Mouse (Mus musculus): ENCODE measurements around the gene Il1r1. TPM values are rescaled to one million over a fixed set of nuclear protein-coding genes. Genes with fewer than 3 reads are reported as not detected.

The Il1r1 gene
- polyA plus RNA-seq, 1 experiment from 2014 or later = 9.3 TPM

DNA sequence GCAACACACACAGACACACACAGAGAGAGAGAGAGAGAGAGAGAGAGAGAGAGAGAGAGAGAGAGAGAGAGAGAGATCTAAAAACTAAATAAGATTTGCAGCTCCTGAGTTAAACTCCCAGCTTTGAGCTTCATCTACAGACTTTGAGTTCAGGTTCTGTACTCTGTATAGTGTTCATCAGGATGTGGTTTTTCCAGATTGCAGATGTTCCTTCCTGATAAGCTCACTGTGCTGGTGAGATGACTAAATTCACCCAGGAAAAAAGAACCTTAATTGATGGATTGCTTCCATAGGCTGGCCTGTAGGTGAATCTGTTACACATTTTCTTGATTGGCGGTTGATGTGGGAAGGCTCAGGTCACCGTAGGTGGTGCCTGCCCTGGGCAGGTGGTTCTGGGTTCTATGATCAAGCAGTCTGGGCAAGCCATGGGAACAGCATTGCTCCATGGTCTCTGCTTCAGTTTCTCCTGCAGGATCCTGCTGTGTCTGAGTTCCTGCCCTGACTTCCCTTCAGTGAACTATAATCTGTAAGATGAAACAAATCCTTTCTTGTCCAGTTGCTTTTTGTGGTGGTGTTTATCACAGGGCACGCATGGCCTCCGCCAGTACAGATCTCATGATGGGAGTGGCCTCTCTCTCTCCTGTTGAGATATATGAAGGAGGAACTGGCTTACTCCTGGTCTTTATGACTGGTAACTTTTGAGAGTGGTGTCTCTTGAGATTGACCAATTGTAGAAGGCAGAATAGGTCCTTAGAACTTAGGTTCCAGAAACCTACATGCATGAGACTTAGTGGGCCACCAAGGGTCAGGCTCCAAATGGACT, 11.3 kb upstream of the Il1r1 start:
- Histone ChIP-seq H3K4me3 (replicated peaks) (no peak overlapping the region), H3K27me3 (replicated peaks) (no peaks in the 10 kb centered on the region), H3K9me3 (no peaks in the 10 kb centered on the region), H3K36me3 (no peaks in the 10 kb centered on the region), H3K9ac (no peak overlapping the region), H3K27ac (no peak overlapping the region), H3K4me2 (no peak overlapping the region), H3K4me1 (no peaks in the 10 kb centered on the region)
- ATAC-seq (ENCODE audit: insufficient read depth, low FRiP score, low read depth) = no peak
- WGBS = 78% methylated on average over 4 of the region's 4 CpGs

- no peaks in the 10 kb centered on the region for H3K36me3 ChIP-seq
- H3K4me2 ChIP-seq = no peak overlapping the region
- H3K4me1 ChIP-seq = no peaks in the 10 kb centered on the region
- 86% methylated on average over 5 of the region's 5 CpGs for WGBS
- H3K9ac ChIP-seq = no peak overlapping the region
- H3K9me3 ChIP-seq = no peaks in the 10 kb centered on the region
- H3K4me3 ChIP-seq (replicated peaks) = no peak overlapping the region
- no peak for ATAC-seq (ENCODE audit: insufficient read depth, low FRiP score, low read depth)
- H3K27me3 ChIP-seq (replicated peaks) = no peaks in the 10 kb centered on the region
- no peak overlapping the region for H3K27ac ChIP-seq
Observed at GRCm38 (mm10) chr1:40217521-40217920, 7.4 kb upstream of the Il1r1 start.

GRCm38 (mm10) chr1:40218603-40219002, 6.3 kb upstream of the Il1r1 start:
- ATAC-seq (ENCODE audit: insufficient read depth, low FRiP score, low read depth) = no peak
- WGBS = 71% methylated on average over 3 of the region's 3 CpGs

DNA sequence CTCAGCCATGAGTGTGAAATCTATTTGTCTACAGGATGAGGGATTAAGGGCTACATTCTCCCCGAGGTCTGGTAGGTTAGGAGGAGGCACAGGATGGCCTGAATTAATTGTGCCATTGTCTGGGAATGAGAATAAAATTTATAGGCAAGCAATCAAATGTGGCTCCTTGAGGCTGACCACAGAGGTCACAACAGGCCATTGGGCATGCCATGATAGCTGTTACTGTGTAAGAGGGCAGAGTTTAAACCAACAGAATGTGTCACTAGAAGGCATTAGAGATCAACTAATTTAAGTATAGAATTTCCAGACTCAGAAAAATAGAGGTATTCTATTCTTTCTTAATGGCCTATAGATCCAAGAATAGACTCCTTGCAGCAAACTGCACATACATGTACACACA, 4.3 kb upstream of the Il1r1 start:
- H3K4me1 ChIP-seq = 0 out of 2 replicates have a peak, but pooled peaks cover 7% of the 10 kb centered on the region
- no peak overlapping the region for H3K4me3 ChIP-seq (replicated peaks)
- H3K27ac ChIP-seq = no peak overlapping the region
- H3K36me3 ChIP-seq = no peaks in the 10 kb centered on the region
- WGBS = 52% methylated on average over 1 of the region's 1 CpGs
- no peak for ATAC-seq (ENCODE audit: insufficient read depth, low FRiP score, low read depth)
- no peak overlapping the region for H3K4me2 ChIP-seq
- no peak overlapping the region for H3K9ac ChIP-seq
- H3K27me3 ChIP-seq (replicated peaks) = no peaks in the 10 kb centered on the region
- no peaks in the 10 kb centered on the region for H3K9me3 ChIP-seq

More at GRCm38 (mm10) chr1:40218603-40219002, 6.3 kb upstream of the Il1r1 start:
- Histone ChIP-seq H3K4me1 (no peaks in the 10 kb centered on the region), H3K9ac (no peak overlapping the region), H3K27ac (no peak overlapping the region), H3K36me3 (no peaks in the 10 kb centered on the region), H3K4me2 (no peak overlapping the region), H3K27me3 (replicated peaks) (no peaks in the 10 kb centered on the region), H3K4me3 (replicated peaks) (no peak overlapping the region), H3K9me3 (no peaks in the 10 kb centered on the region)

DNA sequence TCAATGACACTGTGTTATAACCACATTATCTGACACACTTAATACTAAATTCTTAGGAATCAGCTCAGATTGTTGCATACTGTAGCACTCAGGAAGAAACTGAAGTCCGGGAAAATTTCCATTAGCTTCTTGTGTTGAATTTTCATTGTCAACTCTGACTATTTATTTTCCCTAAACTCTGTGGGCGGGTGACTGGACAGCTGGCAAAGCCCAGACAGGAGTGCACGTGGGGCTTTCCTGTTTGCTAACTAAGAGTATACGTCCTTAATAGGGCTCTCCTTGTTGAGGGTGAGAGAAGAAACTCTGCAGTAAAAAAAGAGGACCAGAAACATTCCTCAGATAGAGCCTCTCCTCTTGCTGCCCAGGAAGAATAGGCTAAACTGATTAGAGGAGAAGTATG, 3.0 kb upstream of the Il1r1 start:
- H3K4me2 ChIP-seq = no peak overlapping the region
- no peak overlapping the region for H3K4me3 ChIP-seq (replicated peaks)
- 0 out of 2 replicates have a peak, but pooled peaks cover 7% of the 10 kb centered on the region for H3K4me1 ChIP-seq
- H3K36me3 ChIP-seq = no peaks in the 10 kb centered on the region
- no peak for ATAC-seq (ENCODE audit: insufficient read depth, low FRiP score, low read depth)
- no peak overlapping the region for H3K27ac ChIP-seq
- H3K9ac ChIP-seq = no peak overlapping the region
- H3K9me3 ChIP-seq = no peaks in the 10 kb centered on the region
- WGBS = 20% methylated on average over 4 of the region's 4 CpGs
- H3K27me3 ChIP-seq (replicated peaks) = no peaks in the 10 kb centered on the region

GRCm38 (mm10) chr1:40222680-40223079, 2.2 kb upstream of the Il1r1 start:
- H3K27ac ChIP-seq = no peak overlapping the region

DNA sequence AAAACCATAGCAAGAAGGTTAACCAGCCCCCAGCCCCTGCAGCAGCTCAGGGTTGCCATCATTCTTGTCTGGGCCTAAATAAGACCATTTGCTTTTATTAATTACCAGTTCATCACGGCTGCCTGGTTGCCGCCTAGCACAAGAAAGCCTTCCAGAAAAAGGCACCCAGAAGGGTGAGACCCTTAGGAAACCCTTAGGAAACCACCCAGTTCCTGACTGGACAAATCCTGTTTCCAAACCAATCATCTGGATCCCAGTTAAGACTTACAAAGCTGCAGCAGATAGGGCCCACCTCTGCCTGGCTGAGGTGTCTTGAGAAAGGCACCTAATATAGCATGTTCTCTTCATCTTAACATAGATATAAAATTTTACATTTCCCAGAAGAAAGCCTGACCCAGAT, 1.3 kb upstream of the Il1r1 start:
- Histone ChIP-seq H3K4me2 (no peak overlapping the region), H3K36me3 (no peaks in the 10 kb centered on the region), H3K4me3 (replicated peaks) (no peak overlapping the region), H3K9me3 (no peaks in the 10 kb centered on the region), H3K9ac (no peak overlapping the region), H3K27ac (no peak overlapping the region), H3K4me1 (0 out of 2 replicates have a peak, but pooled peaks cover 7% of the 10 kb centered on the region), H3K27me3 (replicated peaks) (no peaks in the 10 kb centered on the region)
- no peak for ATAC-seq (ENCODE audit: insufficient read depth, low FRiP score, low read depth)
- 88% methylated on average over 2 of the region's 2 CpGs for WGBS

More at GRCm38 (mm10) chr1:40222680-40223079, 2.2 kb upstream of the Il1r1 start:
- 0 out of 2 replicates have a peak, but pooled peaks cover 7% of the 10 kb centered on the region for H3K4me1 ChIP-seq
- H3K9me3 ChIP-seq = no peaks in the 10 kb centered on the region
- H3K9ac ChIP-seq = no peak overlapping the region
- WGBS = 74% methylated on average over 8 of the region's 8 CpGs
- no peaks in the 10 kb centered on the region for H3K36me3 ChIP-seq
- H3K4me2 ChIP-seq = no peak overlapping the region
- no peak for ATAC-seq (ENCODE audit: insufficient read depth, low FRiP score, low read depth)
- no peaks in the 10 kb centered on the region for H3K27me3 ChIP-seq (replicated peaks)
- no peak overlapping the region for H3K4me3 ChIP-seq (replicated peaks)

GRCm38 (mm10) chr1:40225580-40225979, 700 bp downstream of the Il1r1 start:
- Histone ChIP-seq H3K4me2 (peak overlapping the region; percentile 48), H3K36me3 (no peaks in the 10 kb centered on the region), H3K9me3 (no peaks in the 10 kb centered on the region), H3K27ac (0 out of 2 replicates have a peak overlapping the region, but pooled peaks have one; percentile 71), H3K4me3 (replicated peaks) (no peak overlapping the region), H3K27me3 (replicated peaks) (no peaks in the 10 kb centered on the region), H3K9ac (no peak overlapping the region), H3K4me1 (0 out of 2 replicates have a peak, but pooled peaks cover 7% of the 10 kb centered on the region)
- ATAC-seq (ENCODE audit: insufficient read depth, low FRiP score, low read depth) = no peak
- 67% methylated on average over 2 of the region's 2 CpGs for WGBS

GRCm38 (mm10) chr1:40229033-40229432, 4.2 kb downstream of the Il1r1 start:
- no peak overlapping the region for H3K4me3 ChIP-seq (replicated peaks)
- no peaks in the 10 kb centered on the region for H3K36me3 ChIP-seq
- H3K27me3 ChIP-seq (replicated peaks) = no peaks in the 10 kb centered on the region
- H3K4me2 ChIP-seq = no peak overlapping the region
- H3K9ac ChIP-seq = no peak overlapping the region
- H3K27ac ChIP-seq = no peak overlapping the region
- no peaks in the 10 kb centered on the region for H3K9me3 ChIP-seq
- no peak for ATAC-seq (ENCODE audit: insufficient read depth, low FRiP score, low read depth)
- 78% methylated on average over 3 of the region's 3 CpGs for WGBS
- H3K4me1 ChIP-seq = peaks cover 16% of the 10 kb centered on the region; the same call in 1 of the 2 replicates

DNA sequence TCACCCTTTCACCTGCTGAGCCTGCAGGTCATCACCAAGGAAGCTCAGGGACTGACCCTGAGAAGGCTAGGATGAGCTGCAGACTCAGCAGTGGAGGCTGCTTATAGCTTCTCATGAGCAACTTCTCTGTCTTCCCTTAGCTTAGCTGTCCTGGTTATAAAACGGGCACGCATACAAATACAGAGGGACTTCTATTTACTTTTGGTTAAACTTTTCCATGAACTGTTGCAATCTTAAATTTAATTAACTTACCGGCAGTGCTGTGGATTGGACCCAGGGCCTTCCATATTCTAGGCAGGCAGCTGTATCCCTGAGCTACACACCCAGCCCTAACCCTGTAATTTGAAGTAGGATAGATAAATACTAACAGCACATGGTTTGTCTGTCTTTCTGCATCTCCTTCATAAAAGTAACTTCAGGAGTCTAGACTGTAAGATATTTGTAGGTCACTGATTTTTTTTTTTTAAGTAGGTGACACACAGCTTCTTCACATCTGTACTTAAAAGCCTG, 4.9 kb downstream of the Il1r1 start:
- WGBS = 67% methylated on average over 3 of the region's 3 CpGs
- H3K4me2 ChIP-seq = no peak overlapping the region
- H3K9ac ChIP-seq = no peak overlapping the region
- H3K27me3 ChIP-seq (replicated peaks) = no peaks in the 10 kb centered on the region
- no peak for ATAC-seq (ENCODE audit: insufficient read depth, low FRiP score, low read depth)
- H3K4me3 ChIP-seq (replicated peaks) = no peak overlapping the region
- peaks cover 12% of the 10 kb centered on the region; the same call in 1 of the 2 replicates for H3K4me1 ChIP-seq
- no peaks in the 10 kb centered on the region for H3K36me3 ChIP-seq
- H3K9me3 ChIP-seq = no peaks in the 10 kb centered on the region
- no peak overlapping the region for H3K27ac ChIP-seq

- Histone ChIP-seq H3K9me3 (no peaks in the 10 kb centered on the region), H3K4me3 (replicated peaks) (no peak overlapping the region), H3K4me1 (peaks cover 12% of the 10 kb centered on the region; the same call in 1 of the 2 replicates), H3K4me2 (no peak overlapping the region), H3K36me3 (no peaks in the 10 kb centered on the region), H3K27me3 (replicated peaks) (no peaks in the 10 kb centered on the region), H3K9ac (no peak overlapping the region), H3K27ac (no peak overlapping the region)
- peak; percentile 45; the same call in 1 of the 2 replicates for ATAC-seq (ENCODE audit: insufficient read depth, low FRiP score, low read depth)
- WGBS = 65% methylated on average over 7 of the region's 7 CpGs
Observed at GRCm38 (mm10) chr1:40230336-40230735, 5.5 kb downstream of the Il1r1 start.

DNA sequence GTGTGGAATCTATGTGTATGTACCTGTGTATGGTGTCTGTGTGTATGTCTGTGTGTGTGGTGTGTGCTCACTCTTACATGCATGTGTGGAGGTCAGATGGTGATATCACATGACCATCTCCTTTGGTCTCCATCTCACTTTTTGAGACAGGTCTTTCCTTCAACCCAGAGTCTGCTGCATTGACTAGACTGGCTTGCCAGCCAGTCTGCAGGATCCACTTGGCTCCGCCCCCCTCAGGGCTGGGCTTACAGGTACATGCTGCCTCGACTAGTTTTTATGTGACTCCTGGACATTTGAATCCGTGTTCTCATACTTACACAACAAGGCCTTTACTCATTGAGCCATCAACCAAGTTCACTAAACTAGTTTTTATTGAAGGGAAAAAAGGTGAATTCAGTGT, 6.2 kb downstream of the Il1r1 start:
- Histone ChIP-seq H3K4me3 (replicated peaks) (no peak overlapping the region), H3K27me3 (replicated peaks) (no peaks in the 10 kb centered on the region), H3K36me3 (no peaks in the 10 kb centered on the region), H3K9ac (no peak overlapping the region), H3K27ac (no peak overlapping the region), H3K9me3 (no peaks in the 10 kb centered on the region), H3K4me1 (peaks cover 12% of the 10 kb centered on the region; the same call in 1 of the 2 replicates), H3K4me2 (no peak overlapping the region)
- WGBS = 92% methylated on average over 3 of the region's 3 CpGs
- ATAC-seq (ENCODE audit: insufficient read depth, low FRiP score, low read depth) = no peak

Data from stomach, embryonic 15.5 days (tissue).